Mouse (Mus musculus): ENCODE measurements around the gene B3galt4. TPM values are rescaled to one million over a fixed set of nuclear protein-coding genes. Genes with fewer than 3 reads are reported as not detected.

The B3galt4 gene
- total and polyA plus RNA-seq, 3 experiments = 1.9 to 10.9 (median 3.6) TPM

DNA sequence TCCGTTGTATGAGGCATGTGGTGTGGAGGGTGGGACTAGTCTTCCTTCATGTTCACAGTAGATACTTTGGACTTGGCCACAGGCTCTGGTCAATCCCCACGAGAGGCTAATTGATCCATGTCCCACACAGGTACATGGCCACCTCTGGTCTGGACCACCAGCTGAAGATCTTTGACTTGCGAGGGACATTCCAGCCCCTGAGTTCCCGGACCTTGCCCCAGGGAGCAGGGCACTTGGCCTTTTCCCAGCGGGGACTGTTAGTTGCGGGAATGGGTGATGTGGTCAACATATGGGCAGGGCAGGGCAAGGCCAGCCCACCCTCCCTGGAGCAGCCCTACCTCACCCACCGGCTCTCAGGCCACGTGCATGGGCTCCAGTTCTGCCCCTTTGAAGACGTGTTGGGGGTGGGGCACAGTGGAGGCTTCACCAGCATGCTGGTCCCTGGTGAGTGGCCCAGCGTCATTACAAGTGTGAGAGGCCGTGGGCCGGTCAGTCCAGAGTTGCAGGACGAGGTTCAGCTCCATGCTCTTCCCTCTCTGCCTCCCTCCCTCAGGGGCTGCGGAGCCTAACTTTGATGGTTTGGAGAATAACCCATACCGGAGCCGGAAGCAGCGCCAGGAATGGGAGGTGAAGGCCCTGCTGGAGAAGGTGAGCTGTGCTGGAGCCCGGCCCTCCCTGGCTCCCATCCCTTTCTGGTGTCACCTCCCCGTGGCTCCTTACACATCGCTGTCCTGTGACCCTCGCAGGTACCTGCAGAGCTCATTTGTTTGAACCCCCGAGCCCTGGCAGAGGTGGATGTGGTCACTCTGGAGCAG is 3.0 kb downstream of the B3galt4 start:
- no peak for TF ChIP-seq TAL1 (conservative IDR thresholded peaks at IDR 0.05; ENCODE audit: low read depth, low read length)
- no peak for TF ChIP-seq POLR2AphosphoS5 (IDR thresholded peaks at IDR 0.05; ENCODE audit: insufficient replicate concordance, low read depth, low read length)
- no peak for TF ChIP-seq GATA2 (IDR thresholded peaks at IDR 0.05; ENCODE audit: borderline replicate concordance, low read depth, low read length)
- no peak for TF ChIP-seq GATA1 (IDR thresholded peaks at IDR 0.05; ENCODE audit: borderline replicate concordance, low read length)
- TF ChIP-seq CTCF (IDR thresholded peaks at IDR 0.05; ENCODE audit: low read depth, low read length) = no peak
- peaks cover 71% of the 10 kb centered on the region for H3K4me1 ChIP-seq (ENCODE audit: insufficient read depth, low read depth, low read length)

DNA sequence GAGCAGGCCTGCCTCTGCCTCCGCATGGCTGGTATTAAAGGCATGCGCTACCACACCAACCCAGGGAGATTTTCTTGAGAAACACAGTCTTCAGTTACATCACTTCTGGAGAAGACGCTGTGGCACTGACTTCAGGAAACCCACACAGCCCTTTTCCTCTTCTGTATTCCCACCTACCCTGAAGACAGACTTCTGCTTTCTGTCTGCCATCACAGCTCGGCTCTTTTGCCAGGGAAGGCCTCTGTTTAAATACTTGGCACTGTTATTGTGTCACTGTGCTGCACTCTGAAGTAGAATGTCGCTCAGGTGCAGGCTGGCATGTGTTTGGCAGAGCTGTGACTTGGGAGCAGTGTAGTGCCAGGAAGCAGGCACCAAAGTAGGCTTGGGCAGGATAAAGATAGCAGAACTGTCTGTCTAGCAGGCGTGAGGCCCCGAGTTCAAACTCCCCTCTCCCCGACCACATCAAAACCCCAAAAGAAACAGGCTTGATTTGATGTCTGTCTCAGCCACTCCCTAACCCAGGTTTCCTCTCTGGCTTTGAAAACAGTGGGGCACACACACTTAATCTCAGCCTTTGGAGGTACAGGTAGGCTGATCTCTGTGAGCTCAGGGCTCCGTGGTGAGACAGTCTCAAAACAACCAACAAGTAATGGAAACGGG is 3.7 kb downstream of the B3galt4 start:
- peaks cover 71% of the 10 kb centered on the region for H3K4me1 ChIP-seq (ENCODE audit: insufficient read depth, low read depth, low read length)
- ATAC-seq (ENCODE audit: extremely low read depth, insufficient number of reproducible peaks, low FRiP score, poor library complexity, severe bottlenecking) (no peak), DNase-seq (ENCODE audit: low spot score) (no peak)

More for the DNA sequence above, 3.0 kb downstream of the B3galt4 start:
- DNase-seq (ENCODE audit: low spot score) (no peak), ATAC-seq (ENCODE audit: extremely low read depth, insufficient number of reproducible peaks, low FRiP score, poor library complexity, severe bottlenecking) (no peak)
- Histone ChIP-seq H3K27me3 (ENCODE audit: insufficient read depth, low read length) (no peaks in the 10 kb centered on the region), H3K4me3 (ENCODE audit: low read depth, low read length) (no peak overlapping the region; the same call in 1 of the 2 replicates), H3K36me3 (replicated peaks) (peaks cover 97% of the 10 kb centered on the region), H3K9me3 (replicated peaks) (no peaks in the 10 kb centered on the region)

DNA sequence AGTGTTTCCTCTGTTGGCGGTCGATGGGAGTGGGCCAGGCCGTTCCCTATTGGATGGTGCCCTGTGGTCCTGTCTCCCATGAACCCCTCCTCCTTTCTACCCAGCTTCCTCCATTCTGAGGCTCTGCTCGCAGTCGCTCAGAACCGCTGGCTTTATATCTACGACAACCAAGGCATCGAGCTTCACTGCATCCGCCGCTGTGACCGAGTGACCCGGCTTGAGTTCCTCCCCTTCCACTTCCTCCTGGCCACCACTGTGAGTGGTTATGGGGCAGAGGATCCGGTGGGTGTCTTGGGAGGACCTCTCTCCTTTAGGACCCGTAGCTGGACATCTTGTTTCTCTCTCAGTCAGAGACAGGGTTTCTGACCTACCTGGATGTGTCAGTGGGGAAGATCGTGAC is 7.8 kb downstream of the B3galt4 start:
- H3K4me3 ChIP-seq (ENCODE audit: low read depth, low read length) = no peak overlapping the region
- H3K4me1 ChIP-seq (ENCODE audit: insufficient read depth, low read depth, low read length) = peaks cover 59% of the 10 kb centered on the region
- no peak for ATAC-seq (ENCODE audit: extremely low read depth, insufficient number of reproducible peaks, low FRiP score, poor library complexity, severe bottlenecking)
- DNase-seq (ENCODE audit: low spot score) = no peak
- no peaks in the 10 kb centered on the region for H3K9me3 ChIP-seq (replicated peaks)
- no peaks in the 10 kb centered on the region for H3K27me3 ChIP-seq (ENCODE audit: insufficient read depth, low read length)
- TF ChIP-seq GATA1 (IDR thresholded peaks at IDR 0.05; ENCODE audit: borderline replicate concordance, low read length) = no peak
- no peak for TF ChIP-seq CTCF (IDR thresholded peaks at IDR 0.05; ENCODE audit: low read depth, low read length)
- TF ChIP-seq TAL1 (conservative IDR thresholded peaks at IDR 0.05; ENCODE audit: low read depth, low read length) = no peak
- no peak for TF ChIP-seq POLR2AphosphoS5 (IDR thresholded peaks at IDR 0.05; ENCODE audit: insufficient replicate concordance, low read depth, low read length)
- TF ChIP-seq GATA2 (IDR thresholded peaks at IDR 0.05; ENCODE audit: borderline replicate concordance, low read depth, low read length) = no peak
- H3K36me3 ChIP-seq (replicated peaks) = peaks cover 80% of the 10 kb centered on the region

More for the DNA sequence above, 3.7 kb downstream of the B3galt4 start:
- TF ChIP-seq TAL1 (conservative IDR thresholded peaks at IDR 0.05; ENCODE audit: low read depth, low read length) (no peak), GATA2 (IDR thresholded peaks at IDR 0.05; ENCODE audit: borderline replicate concordance, low read depth, low read length) (no peak), CTCF (IDR thresholded peaks at IDR 0.05; ENCODE audit: low read depth, low read length) (no peak), POLR2AphosphoS5 (IDR thresholded peaks at IDR 0.05; ENCODE audit: insufficient replicate concordance, low read depth, low read length) (no peak), GATA1 (IDR thresholded peaks at IDR 0.05; ENCODE audit: borderline replicate concordance, low read length) (no peak)
- no peaks in the 10 kb centered on the region for H3K9me3 ChIP-seq (replicated peaks)
- peaks cover 97% of the 10 kb centered on the region for H3K36me3 ChIP-seq (replicated peaks)
- H3K27me3 ChIP-seq (ENCODE audit: insufficient read depth, low read length) = no peaks in the 10 kb centered on the region
- H3K4me3 ChIP-seq (ENCODE audit: low read depth, low read length) = no peak overlapping the region

DNA sequence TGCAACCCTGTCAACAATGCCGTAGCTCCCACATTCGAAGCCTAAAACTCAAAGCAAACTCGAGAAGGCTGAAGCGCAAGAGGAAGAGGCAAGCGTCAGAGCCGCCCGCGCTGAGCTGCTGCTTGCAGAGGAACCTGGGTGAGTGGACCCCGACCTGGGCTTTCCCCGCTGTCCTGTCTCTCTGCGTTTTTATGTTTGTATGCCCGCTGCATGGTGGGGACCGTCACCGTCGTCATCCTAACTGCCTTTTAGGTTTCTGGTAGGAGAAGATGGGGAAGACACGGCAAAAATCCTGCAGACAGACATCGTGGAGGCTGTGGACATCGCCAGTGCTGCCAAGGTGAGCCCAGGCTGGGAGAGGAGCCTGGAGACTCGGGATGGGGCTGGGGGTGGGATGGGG is 9.9 kb downstream of the B3galt4 start:
- Histone ChIP-seq H3K36me3 (replicated peaks) (peaks cover 80% of the 10 kb centered on the region), H3K27me3 (ENCODE audit: insufficient read depth, low read length) (no peaks in the 10 kb centered on the region), H3K4me1 (ENCODE audit: insufficient read depth, low read depth, low read length) (peaks cover 62% of the 10 kb centered on the region), H3K4me3 (ENCODE audit: low read depth, low read length) (peak overlapping the region; percentile 90), H3K9me3 (replicated peaks) (no peaks in the 10 kb centered on the region)
- no peak for DNase-seq (ENCODE audit: low spot score)
- no peak for TF ChIP-seq GATA1 (IDR thresholded peaks at IDR 0.05; ENCODE audit: borderline replicate concordance, low read length)
- TF ChIP-seq POLR2AphosphoS5 (IDR thresholded peaks at IDR 0.05; ENCODE audit: insufficient replicate concordance, low read depth, low read length) = no peak
- ATAC-seq (ENCODE audit: extremely low read depth, insufficient number of reproducible peaks, low FRiP score, poor library complexity, severe bottlenecking) = no peak

DNA sequence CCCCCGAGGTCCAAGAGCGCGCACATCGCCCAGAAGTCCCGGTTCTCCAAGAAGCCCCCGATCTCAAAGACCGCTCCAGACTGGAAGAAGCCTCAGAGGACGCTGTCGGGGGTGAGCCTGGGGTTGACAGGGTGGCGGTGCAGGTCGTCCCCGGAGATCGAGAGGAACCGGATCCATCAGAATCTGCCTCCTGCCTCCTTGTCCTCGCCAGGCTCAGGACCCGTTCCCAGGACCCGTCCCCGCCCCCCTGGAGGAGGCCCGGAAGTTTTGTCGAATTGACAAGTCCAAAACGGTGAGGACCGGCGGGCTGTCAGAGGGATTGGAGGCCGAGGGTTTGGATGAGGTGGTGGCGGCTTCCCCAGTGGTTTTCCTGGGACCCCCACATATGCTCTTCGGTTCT is 10.3 kb downstream of the B3galt4 start:
- DNase-seq (ENCODE audit: low spot score) = peak; percentile 44
- ATAC-seq (ENCODE audit: extremely low read depth, insufficient number of reproducible peaks, low FRiP score, poor library complexity, severe bottlenecking) = no peak
- Histone ChIP-seq H3K9me3 (replicated peaks) (no peaks in the 10 kb centered on the region), H3K36me3 (replicated peaks) (peaks cover 78% of the 10 kb centered on the region), H3K4me3 (ENCODE audit: low read depth, low read length) (peak overlapping the region; percentile 90), H3K4me1 (ENCODE audit: insufficient read depth, low read depth, low read length) (peaks cover 62% of the 10 kb centered on the region), H3K27me3 (ENCODE audit: insufficient read depth, low read length) (no peaks in the 10 kb centered on the region)
- TF ChIP-seq TAL1 (conservative IDR thresholded peaks at IDR 0.05; ENCODE audit: low read depth, low read length) = no peak
- no peak for TF ChIP-seq GATA2 (IDR thresholded peaks at IDR 0.05; ENCODE audit: borderline replicate concordance, low read depth, low read length)
- TF ChIP-seq GATA1 (IDR thresholded peaks at IDR 0.05; ENCODE audit: borderline replicate concordance, low read length) = no peak
- no peak for TF ChIP-seq POLR2AphosphoS5 (IDR thresholded peaks at IDR 0.05; ENCODE audit: insufficient replicate concordance, low read depth, low read length)
- TF ChIP-seq CTCF (IDR thresholded peaks at IDR 0.05; ENCODE audit: low read depth, low read length) = no peak

DNA sequence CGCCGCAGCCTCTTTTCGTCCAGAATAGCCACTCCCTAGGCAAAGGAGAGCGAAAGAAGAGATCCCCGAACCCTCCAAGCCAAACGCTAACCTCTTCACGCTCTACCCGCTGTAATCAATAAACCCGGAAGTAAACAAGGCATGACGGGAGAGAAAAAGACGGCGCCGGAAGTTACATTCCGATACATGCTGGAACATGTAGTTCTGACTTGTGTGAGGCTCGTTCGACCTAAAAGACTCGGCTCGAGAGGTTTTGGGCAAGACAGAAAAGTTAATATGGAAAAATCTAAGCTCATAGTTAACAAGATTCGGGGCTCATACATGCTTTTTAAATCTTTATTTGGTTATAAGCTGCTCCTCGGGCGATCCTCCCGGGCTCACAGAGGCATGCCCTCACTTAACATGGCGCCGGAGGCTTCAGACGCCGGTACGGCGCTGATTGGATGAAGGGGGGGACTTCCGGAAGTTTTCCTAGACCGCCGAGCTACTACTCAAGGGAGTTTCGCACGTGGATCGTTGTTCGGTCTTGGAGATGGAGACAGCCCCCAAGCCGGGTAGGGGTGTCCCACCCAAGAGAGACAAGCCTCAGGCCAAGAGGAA is 11.0 kb downstream of the B3galt4 start, which contains the start of the genes Pfdn6 and Wdr46:
Gene Pfdn6, minus strand, starts transcription at position 138 of the 600 bp plus-strand sequence.
Gene Wdr46, plus strand, starts transcription at position 455 of the 600 bp plus-strand sequence.
- TF ChIP-seq TAL1 (conservative IDR thresholded peaks at IDR 0.05; ENCODE audit: low read depth, low read length) = no peak
- TF ChIP-seq CTCF (IDR thresholded peaks at IDR 0.05; ENCODE audit: low read depth, low read length) = no peak
- no peak for TF ChIP-seq GATA2 (IDR thresholded peaks at IDR 0.05; ENCODE audit: borderline replicate concordance, low read depth, low read length)
- no peak for TF ChIP-seq GATA1 (IDR thresholded peaks at IDR 0.05; ENCODE audit: borderline replicate concordance, low read length)
- no peak for TF ChIP-seq POLR2AphosphoS5 (IDR thresholded peaks at IDR 0.05; ENCODE audit: insufficient replicate concordance, low read depth, low read length)
- Histone ChIP-seq H3K9me3 (replicated peaks) (no peaks in the 10 kb centered on the region), H3K27me3 (ENCODE audit: insufficient read depth, low read length) (no peaks in the 10 kb centered on the region), H3K4me3 (ENCODE audit: low read depth, low read length) (peak within 1 kb of the TSS; percentile 90), H3K4me1 (ENCODE audit: insufficient read depth, low read depth, low read length) (peaks cover 63% of the 10 kb centered on the region), H3K36me3 (replicated peaks) (peaks cover 78% of the 10 kb centered on the region)
- DNase-seq (ENCODE audit: low spot score) (peak; percentile 90), ATAC-seq (ENCODE audit: extremely low read depth, insufficient number of reproducible peaks, low FRiP score, poor library complexity, severe bottlenecking) (peak; percentile 84)

Data from G1E (cell line).